Mouse (Mus musculus) fat pad, adult 2 months (tissue): Measurements from ENCODE around the gene Olfr272.

Source experiments
- DNase-seq: peaks from one replicate; pipeline ENCODE4 v3.0.0-alpha.2; 2011; ENCODE audit warnings: low read depth, low spot score; ENCODE audit errors: extremely low read depth

The Olfr272 gene

GRCm38 (mm10) chr4:52919078-52919477 is at the start of gene Olfr272:
Gene Olfr272 (minus strand): TSS chr4:52919178.
- DNase-seq: no peak

GRCm38 (mm10) chr4:52964247-52964646 is 45.3 kb upstream of the Olfr272 start, which contains the start of gene Olfr270:
Gene Olfr270 (plus strand): TSS chr4:52964547.
- no peak for DNase-seq

GRCm38 (mm10) chr4:52958693-52959092 is 39.7 kb upstream of the Olfr272 start:
- no peak for DNase-seq

GRCm38 (mm10) chr4:52949005-52949404 is 30.0 kb upstream of the Olfr272 start:
- no peak for DNase-seq

- DNase-seq: no peak
Measured at GRCm38 (mm10) chr4:52946665-52947064, 27.7 kb upstream of the Olfr272 start.

- DNase-seq: no peak
Measured at GRCm38 (mm10) chr4:52930480-52930879, 11.5 kb upstream of the Olfr272 start.

- no peak for DNase-seq
Measured at GRCm38 (mm10) chr4:52917311-52917688, 1.7 kb downstream of the Olfr272 start.

GRCm38 (mm10) chr4:52916659-52917310 is 2.2 kb downstream of the Olfr272 start:
- DNase-seq: no peak

GRCm38 (mm10) chr4:52912409-52912808 is 6.6 kb downstream of the Olfr272 start:
- no peak for DNase-seq

GRCm38 (mm10) chr4:52909542-52909941 is 9.4 kb downstream of the Olfr272 start:
- no peak for DNase-seq

- no peak for DNase-seq
Measured at GRCm38 (mm10) chr4:52864156-52864555, 54.8 kb downstream of the Olfr272 start.
